Mouse (Mus musculus): ENCODE data around the gene Ccdc13.

Ccdc13 gene

GRCm38 (mm10) chr9:121760271-121761090, 78.8 kb downstream of the Ccdc13 start:
- no peak for DNase-seq (ENCODE audit: low read depth, low spot score)

- DNase-seq (ENCODE audit: low read depth, low spot score) = peak; percentile 42
These were observed 79.9 kb downstream of the Ccdc13 start, which contains the start of gene Zfp651 for GRCm38 (mm10) chr9:121759091-121760081. Gene Zfp651 (plus strand): TSS chr9:121759330.

- DNase-seq (ENCODE audit: low read depth, low spot score) = no peak
These were observed 81.1 kb downstream of the Ccdc13 start for GRCm38 (mm10) chr9:121757835-121758814.

- no peak for DNase-seq (ENCODE audit: low read depth, low spot score)
These were observed 81.8 kb downstream of the Ccdc13 start for GRCm38 (mm10) chr9:121757432-121757831.

GRCm38 (mm10) chr9:121756785-121757184, 82.5 kb downstream of the Ccdc13 start:
- DNase-seq (ENCODE audit: low read depth, low spot score) = no peak

- DNase-seq (ENCODE audit: low read depth, low spot score) = no peak
These were observed 84.6 kb downstream of the Ccdc13 start for GRCm38 (mm10) chr9:121754624-121755023.

- DNase-seq (ENCODE audit: low read depth, low spot score) = no peak
These were observed 86.5 kb downstream of the Ccdc13 start for GRCm38 (mm10) chr9:121752774-121753173.

Measured in retina, adult 2 months (tissue).